Mouse (Mus musculus): ENCODE data around the gene Hmg20a.

The Hmg20a gene

DNA sequence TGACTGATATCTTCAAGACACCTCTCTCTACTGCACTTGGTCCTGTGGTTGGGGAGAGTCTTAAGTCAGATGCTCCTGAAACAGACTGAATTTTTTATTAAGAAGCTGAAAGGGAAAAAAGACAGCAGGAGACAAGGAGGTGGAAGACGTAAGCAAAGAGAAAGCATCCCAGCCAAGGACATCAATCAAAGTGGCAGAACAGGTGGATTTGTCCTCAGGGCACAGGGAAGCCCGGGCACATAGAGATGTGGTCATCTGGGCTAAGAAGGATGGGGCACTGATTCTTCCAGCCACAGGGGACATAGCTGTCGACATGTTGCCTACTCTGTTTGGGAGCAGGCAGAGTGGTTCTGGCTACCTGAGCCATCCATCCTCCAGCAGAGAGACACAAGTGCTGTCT is 97.8 kb downstream of the Hmg20a start:
- DNase-seq (ENCODE audit: extremely low read depth, low read depth, low spot score) = no peak

DNA sequence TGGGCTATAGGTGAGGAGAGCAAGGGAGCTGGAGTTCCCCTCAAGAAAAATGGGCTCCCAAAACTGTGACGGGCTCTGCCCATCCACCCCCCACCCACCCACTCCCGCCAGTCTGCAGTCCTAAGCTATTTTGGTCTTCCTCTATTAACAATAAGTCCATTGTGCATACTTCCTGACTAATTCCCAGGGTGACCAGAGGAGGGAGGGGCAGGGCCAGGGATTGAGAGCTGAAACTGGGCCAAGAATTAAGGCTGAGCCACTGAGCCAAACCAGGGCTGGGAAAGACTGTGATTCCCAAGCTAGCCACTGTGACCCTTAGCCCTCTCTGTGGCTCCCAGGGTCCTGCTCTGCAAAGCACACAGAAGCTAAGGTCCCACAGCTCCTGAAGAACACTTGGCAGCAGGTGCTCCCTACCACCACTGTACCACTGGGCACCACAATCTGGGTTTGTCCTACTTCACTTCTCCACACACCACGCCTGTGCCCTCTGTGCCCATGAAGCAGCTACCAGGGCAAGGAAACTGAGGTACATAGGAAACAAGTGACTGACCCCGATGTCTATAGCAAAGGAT is 98.4 kb downstream of the Hmg20a start:
- no peak for DNase-seq (ENCODE audit: extremely low read depth, low read depth, low spot score)

DNA sequence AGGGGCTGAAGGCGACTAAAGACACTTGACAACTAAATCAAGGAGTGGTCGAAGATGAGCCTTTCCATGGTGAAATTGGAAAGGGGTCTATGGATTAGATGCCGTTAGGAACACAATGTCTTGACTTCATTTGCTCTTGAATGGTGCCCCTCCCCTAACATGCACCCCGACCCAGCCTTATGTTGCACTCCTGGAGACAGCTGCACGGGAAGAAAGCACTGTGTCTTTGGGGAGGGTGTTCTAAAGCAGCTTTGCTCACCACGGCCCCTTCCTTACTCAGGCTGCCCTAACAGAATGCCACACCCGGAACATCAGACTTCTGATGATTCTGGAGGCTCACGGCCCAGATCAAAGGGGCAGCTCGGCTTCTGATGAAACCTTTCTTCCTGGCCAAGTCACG is 103.9 kb downstream of the Hmg20a start:
- DNase-seq (ENCODE audit: extremely low read depth, low read depth, low spot score) = no peak

DNA sequence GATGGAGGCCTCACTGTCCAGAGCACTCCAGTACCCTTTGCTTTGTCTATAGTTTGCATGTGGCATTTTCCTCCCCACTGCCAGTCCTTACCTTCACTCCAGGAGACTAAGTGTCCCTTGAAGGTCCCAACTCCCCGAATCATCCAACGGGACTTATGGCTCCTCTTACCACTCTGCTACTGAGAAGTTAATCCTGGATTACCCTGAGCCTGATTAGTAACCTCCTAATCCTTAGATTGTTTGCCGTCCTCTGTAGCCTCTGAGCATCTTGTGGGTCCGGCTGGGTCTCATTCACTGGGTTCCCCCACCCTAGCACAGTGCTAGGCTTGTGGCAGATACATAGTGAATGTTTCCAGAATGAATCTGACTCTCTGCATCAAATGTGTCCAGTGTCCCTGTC is 109.5 kb downstream of the Hmg20a start:
- no peak for DNase-seq (ENCODE audit: extremely low read depth, low read depth, low spot score)

DNA sequence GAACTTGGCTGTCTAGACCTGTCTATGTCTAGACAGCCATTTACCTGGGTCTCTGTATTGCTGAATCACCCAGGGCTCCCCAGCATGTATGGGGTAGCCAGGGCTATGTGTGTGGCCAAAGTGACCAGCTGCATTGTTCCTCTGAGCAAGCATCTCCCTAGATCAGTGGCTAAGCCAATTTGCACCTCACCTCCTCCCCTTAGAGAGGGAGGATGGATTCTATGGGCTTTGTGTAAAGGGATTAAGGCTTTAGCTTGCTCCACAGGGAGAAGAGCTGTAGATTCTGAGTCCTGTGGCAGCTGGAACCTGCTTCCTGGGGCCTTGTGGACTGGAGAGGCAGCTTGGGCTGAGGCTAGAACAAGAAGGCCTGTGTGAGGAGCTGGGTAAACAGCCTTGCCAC is 113.6 kb downstream of the Hmg20a start:
- DNase-seq (ENCODE audit: extremely low read depth, low read depth, low spot score) = no peak

DNA sequence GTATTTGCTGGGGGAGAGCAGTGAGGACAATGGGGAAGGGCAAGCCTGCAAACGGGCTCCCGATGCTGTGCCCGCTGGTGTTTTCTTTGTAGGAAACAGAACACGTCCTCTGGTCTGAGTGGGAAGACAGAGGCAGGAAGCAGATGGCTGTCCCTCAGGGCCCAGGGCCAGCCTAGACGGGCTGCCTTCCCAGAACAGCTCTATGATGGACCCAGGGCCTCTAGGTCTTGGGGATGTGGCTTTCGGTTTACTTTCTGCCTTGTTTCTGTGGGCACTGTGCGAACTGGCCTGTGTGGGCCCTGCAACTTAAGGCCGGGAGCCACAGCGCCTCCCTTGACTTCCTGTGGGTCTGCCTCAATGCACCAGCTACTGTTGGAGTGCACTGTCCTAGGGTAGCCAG is 115.5 kb downstream of the Hmg20a start:
- DNase-seq (ENCODE audit: extremely low read depth, low read depth, low spot score) = no peak

DNA sequence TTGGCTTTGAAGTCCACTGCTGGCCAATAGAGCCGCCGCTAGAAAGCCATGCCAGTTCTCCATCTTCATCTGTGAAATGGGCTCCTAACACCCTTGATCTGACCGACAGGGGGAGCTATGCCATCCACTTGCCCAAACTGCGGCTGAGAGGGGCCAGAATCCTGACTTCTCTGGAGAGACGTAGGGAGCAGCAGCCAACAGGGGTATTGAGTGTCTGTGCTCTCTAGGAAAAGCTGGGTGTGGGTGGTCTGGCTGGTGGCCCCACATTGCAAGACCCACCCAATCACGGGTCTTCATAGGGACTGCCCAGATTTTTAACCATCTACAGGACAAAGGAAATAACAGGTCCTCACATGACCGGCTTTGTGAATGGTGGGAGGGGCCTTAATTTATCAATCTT is 116.3 kb downstream of the Hmg20a start:
- no peak for DNase-seq (ENCODE audit: extremely low read depth, low read depth, low spot score)

DNA sequence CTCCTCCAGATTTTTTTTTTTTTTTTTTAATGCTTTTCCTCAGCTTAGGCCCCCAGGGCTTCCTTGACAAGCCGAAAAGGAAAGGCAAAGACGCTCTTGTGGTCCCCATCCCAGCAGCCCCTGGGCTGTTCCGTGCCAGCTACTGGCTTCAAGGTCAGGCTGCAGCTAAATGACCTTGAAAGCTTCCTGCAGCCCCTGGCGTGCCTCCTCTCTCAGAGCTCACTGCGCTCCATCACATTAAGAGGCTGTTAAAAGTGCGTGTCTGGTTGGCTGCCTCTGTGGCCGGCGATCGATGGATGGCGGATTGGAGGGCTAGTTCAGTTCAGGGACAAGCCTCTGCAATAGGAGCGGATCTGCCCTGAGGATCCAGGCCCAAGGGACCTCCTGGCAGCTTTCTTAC is 117.0 kb downstream of the Hmg20a start:
- no peak for DNase-seq (ENCODE audit: extremely low read depth, low read depth, low spot score)

DNA sequence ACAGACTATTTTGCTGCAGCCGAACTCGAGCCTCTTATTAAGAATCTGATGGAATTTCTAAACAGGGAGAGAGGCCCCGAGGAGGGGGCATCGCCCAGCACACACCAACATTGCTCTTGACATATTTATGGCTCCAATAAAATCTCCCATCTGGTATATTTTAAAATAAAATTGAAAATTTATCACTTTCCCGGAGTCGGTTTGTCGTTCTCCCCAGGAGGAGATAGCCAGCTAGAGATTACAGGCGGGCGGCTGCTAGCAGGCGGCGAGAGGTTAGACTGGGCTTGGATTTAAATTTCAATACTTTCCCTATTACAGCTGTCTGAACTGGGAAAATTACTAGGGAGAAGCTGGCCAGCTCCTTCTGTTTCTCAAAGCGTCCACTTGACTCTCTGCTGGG is 121.6 kb downstream of the Hmg20a start:
- no peak for DNase-seq (ENCODE audit: extremely low read depth, low read depth, low spot score)

DNA sequence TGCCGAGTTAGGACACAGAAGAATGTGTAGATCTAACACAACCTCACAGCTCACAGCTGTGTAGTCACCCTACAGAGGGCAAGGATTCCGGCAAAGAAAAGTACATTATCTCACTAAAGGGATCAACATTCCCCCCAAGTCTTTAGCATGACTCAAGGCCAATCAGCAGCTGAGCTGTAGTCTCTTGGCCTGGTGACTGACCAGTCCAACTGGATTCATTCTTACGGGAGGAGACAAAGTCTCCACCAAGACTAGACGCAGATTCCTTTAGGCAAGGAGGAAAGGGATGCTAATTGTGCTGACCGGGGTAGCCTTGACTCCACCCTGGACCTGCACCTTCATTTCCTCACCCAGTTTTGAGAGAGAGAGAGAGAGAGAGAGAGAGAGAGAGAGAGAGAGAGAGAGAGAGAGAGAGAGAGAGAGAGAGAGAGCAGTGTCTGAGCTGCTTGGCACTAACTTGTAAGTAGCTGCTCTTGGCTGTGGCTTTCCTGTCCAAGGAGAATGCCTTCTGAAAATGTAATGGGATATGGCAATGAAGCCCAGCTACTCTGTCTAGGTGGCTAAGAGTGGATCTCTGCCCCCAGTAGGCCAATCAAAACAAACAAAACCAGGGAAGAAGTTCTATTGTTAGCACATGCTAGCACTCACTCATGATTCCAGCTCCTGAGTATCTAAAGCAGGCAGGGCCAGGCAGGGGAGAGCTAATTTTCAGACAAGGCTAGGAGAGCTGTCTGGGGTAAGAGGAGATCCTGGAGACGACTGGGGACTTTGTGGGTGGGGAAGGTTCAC is 126.5 kb downstream of the Hmg20a start:
- DNase-seq (ENCODE audit: extremely low read depth, low read depth, low spot score) = no peak
